ENCODE assay signal across 10 mouse cellular contexts in the genomic region with DNA sequence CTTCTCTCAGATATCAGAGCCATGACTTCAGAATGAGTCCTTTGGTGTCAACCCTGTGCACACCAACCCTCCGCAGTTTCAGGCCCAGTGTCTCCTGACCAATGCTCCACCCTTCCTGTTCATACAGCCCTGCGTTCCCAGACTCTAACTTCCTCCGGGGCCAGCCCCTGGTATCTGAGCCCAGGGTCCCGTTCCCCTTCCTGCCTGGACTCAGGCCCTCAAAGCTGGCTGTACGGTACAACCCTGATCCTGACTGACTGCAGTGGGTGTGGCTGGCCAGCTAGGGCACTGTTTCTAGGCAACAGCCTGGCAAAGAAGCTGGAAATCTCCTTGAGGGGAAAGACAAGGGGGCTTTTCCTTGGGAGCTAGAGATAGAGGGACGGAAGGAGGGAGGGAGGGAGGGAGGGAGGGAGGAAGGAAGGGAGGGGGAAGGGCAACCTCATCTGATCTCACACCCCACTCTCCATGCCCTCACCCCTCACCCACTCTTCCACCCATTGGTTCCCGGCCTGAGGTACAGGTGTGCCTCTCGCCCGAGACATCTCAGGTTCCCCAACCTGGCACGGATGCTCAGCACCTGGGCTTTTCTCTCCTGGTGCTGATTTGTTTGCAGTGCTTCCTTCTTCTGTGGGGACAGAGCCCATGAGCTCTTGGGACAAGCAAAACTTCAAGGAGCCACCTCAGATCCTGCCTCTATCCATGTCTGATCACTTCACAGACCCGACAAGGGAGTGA. TPM values are rescaled to one million over a fixed set of nuclear protein-coding genes. Genes with fewer than 3 reads are reported as not detected.
A peak's percentile ranks its signal among the peaks of the same experiment; 100 is the strongest.
DNase-seq lines count a peak whose midpoint lies in the region; ATAC-seq and TF ChIP-seq lines count a peak whose summit lies in the region.
"Had no signal": no experiment of that assay in that cellular context is flagged by ENCODE, and none has a peak within 500 bp of the region (broad histone marks: within the 10 kb centered on the region; RNA-seq: fewer than 3 reads in every experiment).

No protein-coding gene starts in this region.

- TF ChIP-seq CTCF in lung, embryonic 14.5 days (IDR thresholded peaks at IDR 0.05; ENCODE audit: low read depth): no peak
- no peak for TF ChIP-seq CTCF in olfactory bulb, adult 2 months (IDR thresholded peaks at IDR 0.05; ENCODE audit: insufficient read depth, low read depth, low read length)

- no peak overlapping the region for H3K27ac ChIP-seq in lung, embryonic 14.5 days (ENCODE audit: low read depth)
- H3K27ac ChIP-seq in embryonic facial prominence, embryonic 15.5 days (replicated peaks): peak overlapping the region; percentile 58
- peak overlapping the region; percentile 37; the same call in 1 of the 2 replicates for H3K27ac ChIP-seq in limb, embryonic 10.5 days
- peak overlapping the region; percentile 87 for H3K27ac ChIP-seq in olfactory bulb, adult 2 months (ENCODE audit: insufficient read depth, low read depth, low read length)
- H3K27ac ChIP-seq: liver, embryonic 14.5 days had no signal

- no peaks in the 10 kb centered on the region for H3K9me3 ChIP-seq in lung, embryonic 14.5 days (ENCODE audit: low read depth, low read length)
- H3K9me3 ChIP-seq in embryonic facial prominence, embryonic 15.5 days (replicated peaks): no peaks in the 10 kb centered on the region
- H3K9me3 ChIP-seq in limb, embryonic 10.5 days (replicated peaks): no peaks in the 10 kb centered on the region
- H3K9me3 ChIP-seq: hindbrain, embryonic 15.5 days had no signal

- intact Hi-C loops in gastrocnemius, postnatal 36 days (cut with DNase I): no loop called here

- no peaks in the 10 kb centered on the region for H3K36me3 ChIP-seq in lung, embryonic 14.5 days (ENCODE audit: insufficient read depth)
- H3K36me3 ChIP-seq in embryonic facial prominence, embryonic 15.5 days: no peaks in the 10 kb centered on the region
- H3K36me3 ChIP-seq in limb, embryonic 10.5 days: no peaks in the 10 kb centered on the region
- H3K36me3 ChIP-seq: hindbrain, embryonic 15.5 days had no signal

- no peak overlapping the region for H3K9ac ChIP-seq in lung, embryonic 14.5 days
- no peak overlapping the region for H3K9ac ChIP-seq in embryonic facial prominence, embryonic 15.5 days
- H3K9ac ChIP-seq: hindbrain, embryonic 15.5 days; liver, embryonic 14.5 days had no signal

- peak; percentile 58 for DNase-seq in lung, embryonic 14.5 days
- no peak for DNase-seq in lung, postnatal 25 days (ENCODE audit: low spot score)
- no peak for DNase-seq in limb, embryonic 10.5 days (ENCODE audit: low spot score)
- DNase-seq in gastrocnemius, postnatal 36 days: no peak
- no peak for DNase-seq in urinary bladder, postnatal 14 days (ENCODE audit: low spot score)

- 47% methylated on average over 11 of the region's 11 CpGs for WGBS in lung, embryonic 14.5 days
- 40% methylated on average over 11 of the region's 11 CpGs for WGBS in embryonic facial prominence, embryonic 15.5 days
- 54% methylated on average over 11 of the region's 11 CpGs for WGBS in limb, embryonic 10.5 days
- WGBS in olfactory bulb, adult 2 months: 48% methylated on average over 11 of the region's 11 CpGs

- no peak for TF ChIP-seq POLR2A in olfactory bulb, adult 2 months (IDR thresholded peaks at IDR 0.05; ENCODE audit: insufficient read depth, low read depth, low read length)

- no peak overlapping the region for H3K4me3 ChIP-seq in lung, embryonic 14.5 days (ENCODE audit: low read depth, low read length)
- H3K4me3 ChIP-seq in embryonic facial prominence, embryonic 15.5 days (replicated peaks): no peak overlapping the region
- no peak overlapping the region for H3K4me3 ChIP-seq in limb, embryonic 10.5 days
- no peak overlapping the region for H3K4me3 ChIP-seq in olfactory bulb, adult 2 months (ENCODE audit: insufficient read depth, low read depth, low read length)
- H3K4me3 ChIP-seq: hindbrain, embryonic 15.5 days had no signal

- H3K4me2 ChIP-seq in lung, embryonic 14.5 days: no peak overlapping the region
- H3K4me2 ChIP-seq in embryonic facial prominence, embryonic 15.5 days (replicated peaks): no peak overlapping the region

- H3K27me3 ChIP-seq in lung, embryonic 14.5 days (ENCODE audit: insufficient read depth, low read length): no peaks in the 10 kb centered on the region
- no peaks in the 10 kb centered on the region for H3K27me3 ChIP-seq in embryonic facial prominence, embryonic 15.5 days
- peaks cover 43% of the 10 kb centered on the region for H3K27me3 ChIP-seq in limb, embryonic 10.5 days (ENCODE audit: low read depth, poor library complexity, severe bottlenecking)
- H3K27me3 ChIP-seq: hindbrain, embryonic 15.5 days had no signal

- ATAC-seq in lung, embryonic 14.5 days (ENCODE audit: insufficient read depth): peak; percentile 52
- ATAC-seq in embryonic facial prominence, embryonic 15.5 days (ENCODE audit: insufficient number of reproducible peaks, low FRiP score, low TSS enrichment, low read depth): 0 out of 2 replicates have a peak, but pooled peaks have one; percentile 17
- ATAC-seq in inflammation-experienced regulatory T-cells, adult 6 months: no peak

- peaks cover 10% of the 10 kb centered on the region for H3K4me1 ChIP-seq in lung, embryonic 14.5 days (ENCODE audit: insufficient read depth)
- peaks cover 62% of the 10 kb centered on the region for H3K4me1 ChIP-seq in embryonic facial prominence, embryonic 15.5 days
- H3K4me1 ChIP-seq in limb, embryonic 10.5 days: peaks cover 66% of the 10 kb centered on the region
- peaks cover 62% of the 10 kb centered on the region for H3K4me1 ChIP-seq in olfactory bulb, adult 2 months (ENCODE audit: control insufficient read depth, insufficient read depth, low read length)

RNA-seq across cellular contexts. Expression of a gene that starts 9.9 kb away (rescaled TPM):
- 1.5 and 1.8 TPM in 2 replicates for polyA plus RNA-seq in lung, embryonic 14.5 days (2014; fragmentation: Nextera tagmentation; extraction: Ambion mirVana)
- 0.12 and 0.15 TPM in 2 replicates for polyA plus RNA-seq in embryonic facial prominence, embryonic 15.5 days (2015; fragmentation: Nextera tagmentation; extraction: Ambion mirVana)
- polyA plus RNA-seq in limb, embryonic 10.5 days (2016; fragmentation: Nextera tagmentation; extraction: Ambion mirVana): 2.1 and 4.3 TPM in 2 replicates
- not detected in 2 replicates for polyA plus RNA-seq in olfactory bulb, adult 2 months (2012; ENCODE audit: insufficient read depth, insufficient read length, low replicate concordance, missing spikeins)
- polyA plus RNA-seq in inflammation-experienced regulatory T-cells, adult 6 months (2017; shearing (Covaris generic)): not detected
- total RNA-seq in gastrocnemius, postnatal 36 days (2021): under 1 TPM; 0.07 to 0.28 TPM
